Mouse (Mus musculus) urinary bladder, postnatal 36 days (tissue): ENCODE results near the gene Gm960.
"Not testable (repeated sequence)": the region's sequence is repeated elsewhere in the genome, so short reads cannot be mapped to it uniquely, and the experiment has no call there.

ENCODE experiments used
- DNase-seq, 2 experiments: peaks; one replicate each; pipeline ENCODE4 v3.0.0; 2022; ENCODE audit warnings: low spot score in 2 of 2, mixed read lengths in 1 of 2

Gene Gm960

GRCm38 (mm10) chr19:4593792-4594522 lies 104.5 kb downstream of the Gm960 start:
- peak in 1 of 2 experiments; percentile 50 for DNase-seq

GRCm38 (mm10) chr19:4590025-4590424 lies 108.4 kb downstream of the Gm960 start:
- DNase-seq = no peak

- no peak for DNase-seq
Observed at GRCm38 (mm10) chr19:4589081-4589480, 109.4 kb downstream of the Gm960 start.

- DNase-seq = no peak
Observed at GRCm38 (mm10) chr19:4588430-4588829, 110.0 kb downstream of the Gm960 start.

DNA sequence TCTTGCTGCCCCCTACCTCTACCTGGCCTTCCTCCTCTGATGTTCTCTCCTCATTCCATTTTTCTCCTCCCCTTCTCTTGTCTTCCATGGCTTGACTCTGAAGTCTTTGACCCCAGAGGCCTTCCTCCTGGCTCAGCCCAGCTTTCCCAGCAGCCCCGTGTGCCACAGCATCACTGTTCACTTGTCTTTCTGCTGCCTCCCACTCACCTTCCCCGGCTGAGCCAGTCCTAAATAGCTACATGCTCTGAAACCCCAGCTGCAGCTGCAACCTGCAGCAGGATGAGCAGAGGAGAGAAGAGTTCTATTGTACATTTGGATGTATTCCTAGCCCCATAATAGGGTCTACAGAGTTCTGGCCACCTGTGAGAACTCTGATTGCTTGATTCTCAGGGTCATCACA lies 111.0 kb downstream of the Gm960 start:
- no peak for DNase-seq

DNA sequence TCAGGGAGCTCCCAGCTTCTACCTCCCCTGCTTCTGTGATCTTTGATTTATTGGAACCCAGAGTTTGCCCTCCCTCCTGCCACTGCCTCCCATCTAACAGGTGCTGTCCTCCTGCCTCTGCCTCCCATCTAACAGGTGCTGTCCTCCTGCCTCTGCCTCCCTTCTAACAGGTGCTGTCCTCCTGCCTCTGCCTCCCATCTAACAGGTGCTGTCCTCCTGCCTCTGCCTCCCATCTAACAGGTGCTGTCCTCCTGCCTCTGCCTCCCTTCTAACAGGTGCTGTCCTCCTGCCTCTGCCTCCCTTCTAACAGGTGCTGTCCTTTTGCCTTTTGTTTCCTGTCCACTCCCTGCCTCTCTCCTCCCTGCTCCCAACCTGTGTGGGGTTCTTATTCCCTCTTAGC lies 111.7 kb downstream of the Gm960 start:
- not testable (repeated sequence) for DNase-seq

GRCm38 (mm10) chr19:4583856-4584255 lies 114.6 kb downstream of the Gm960 start:
- DNase-seq = no peak

DNA sequence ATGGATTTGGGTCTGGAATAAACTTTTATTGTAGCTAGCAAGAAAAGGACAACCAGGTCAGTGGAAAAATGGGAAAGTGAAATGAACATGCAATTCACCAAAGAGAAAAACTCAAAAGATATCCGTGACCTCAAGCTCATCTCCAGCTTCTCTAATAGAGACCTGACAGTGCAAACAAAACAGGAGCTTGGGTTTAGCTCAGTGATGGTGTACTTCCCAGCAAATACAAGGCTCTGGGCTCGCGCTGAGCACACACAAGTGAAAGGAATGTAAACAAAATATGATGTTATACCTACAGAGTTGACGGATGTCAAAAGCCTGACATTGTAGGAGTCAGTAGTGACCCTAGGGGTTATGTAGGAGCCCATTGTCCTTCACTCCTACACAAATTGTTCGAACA lies 119.2 kb downstream of the Gm960 start:
- no peak for DNase-seq

DNA sequence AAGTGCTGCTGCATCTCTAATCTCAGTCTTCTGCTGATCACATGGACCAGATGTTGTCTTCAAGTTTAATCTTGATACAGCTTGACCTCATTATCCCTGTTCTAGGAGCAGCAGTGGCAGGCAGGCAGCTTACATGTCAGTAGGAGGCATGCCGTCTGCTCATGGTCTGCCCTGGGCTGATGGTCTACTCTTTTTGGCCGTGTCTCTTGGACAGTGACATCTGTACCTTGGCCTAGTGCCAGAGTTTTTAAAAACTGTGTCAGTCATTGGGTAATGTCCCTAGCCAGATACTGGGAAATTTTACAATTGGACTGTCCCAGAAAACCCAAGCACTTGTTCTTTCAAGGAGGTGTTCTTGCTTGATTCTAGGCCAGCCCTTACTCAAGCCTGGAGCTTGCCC lies 119.7 kb downstream of the Gm960 start:
- DNase-seq = peak in 1 of 2 experiments; percentile 35
